Mouse (Mus musculus) liver, postnatal 0 days (tissue): ENCODE measurements at regions not wholly inside any gene's neighbourhood (a gene's known extent, or its start where the extent isn't known, plus 50 kb on each side); places are given as distances from the start of the nearest gene placed in this dataset.

ENCODE experiments used
- ATAC-seq: fragments of 200-750 bp; cut with Nextera tagmentation; 2 replicates; pipeline ENCODE4 v1.8.0; 2017; ENCODE audit warnings: mild to moderate bottlenecking, moderate library complexity
- DNase-seq: peaks from one replicate; pipeline ENCODE4 v3.0.0-alpha.2; 2016
- H3K27ac ChIP-seq: fragments of 300-500 bp; sonication (generic); 2 replicates; pipeline ENCODE4 v1.5.1; 2014; ENCODE audit warnings: antibody characterized with exemption, moderate library complexity, mild to moderate bottlenecking, low read depth
- H3K27me3 ChIP-seq: fragments of 300-500 bp; sonication (generic); 2 replicates; pipeline ENCODE4 v1.6.1; 2014; ENCODE audit warnings: low read length, control low read depth, mixed read lengths; ENCODE audit not compliant: insufficient read depth
- H3K36me3 ChIP-seq: fragments of 300-500 bp; sonication (generic); replicated peaks from 2 replicates; pipeline ENCODE4 v1.6.1; 2014; ENCODE audit warnings: mild to moderate bottlenecking, control low read depth, low read length, moderate library complexity, mixed read lengths; ENCODE audit not compliant: insufficient read depth
- H3K4me1 ChIP-seq: fragments of 300-500 bp; sonication (generic); 2 replicates; pipeline ENCODE4 v1.6.1; 2014; ENCODE audit warnings: antibody characterized with exemption, mild to moderate bottlenecking, control low read depth; ENCODE audit not compliant: insufficient read depth
- H3K4me2 ChIP-seq: fragments of 300-500 bp; sonication (generic); 2 replicates; pipeline ENCODE4 v1.6.1; 2014; ENCODE audit warnings: low read depth, mild to moderate bottlenecking, low read length, moderate library complexity, mixed read lengths
- H3K4me3 ChIP-seq: fragments of 300-500 bp; sonication (generic); 2 replicates; pipeline ENCODE4 v1.5.1; 2014; ENCODE audit warnings: low read depth, low read length
- H3K9ac ChIP-seq: fragments of 300-500 bp; sonication (generic); replicated peaks from 2 replicates; pipeline ENCODE4 v1.6.1; 2014; ENCODE audit warnings: mild to moderate bottlenecking, moderate library complexity
- H3K9me3 ChIP-seq: fragments of 300-500 bp; sonication (generic); 2 replicates; pipeline ENCODE4 v1.6.1; 2016; ENCODE audit warnings: mild to moderate bottlenecking, control low read depth, low read length, mixed read lengths
- CTCF ChIP-seq: sonication (generic); IDR thresholded peaks from 2 replicates; pipeline ENCODE4 v1.5.1; 2016; ENCODE audit warnings: antibody characterized with exemption, low read depth
- EP300 ChIP-seq: IDR thresholded peaks from 2 replicates; pipeline ENCODE4 v1.6.1; 2016; ENCODE audit warnings: antibody characterized with exemption, low read depth, mild to moderate bottlenecking
- WGBS: fragments of 180-500 bp; shearing (Covaris S2); extraction: QIAGEN DNeasy Blood & Tissue Kit; methylation state at CpG from one replicate; pipeline ENCODE4 v1.1.7; 2014; ENCODE audit not compliant: insufficient replicate concordance; 5-methylcytosine and 5-hydroxymethylcytosine counted together

DNA sequence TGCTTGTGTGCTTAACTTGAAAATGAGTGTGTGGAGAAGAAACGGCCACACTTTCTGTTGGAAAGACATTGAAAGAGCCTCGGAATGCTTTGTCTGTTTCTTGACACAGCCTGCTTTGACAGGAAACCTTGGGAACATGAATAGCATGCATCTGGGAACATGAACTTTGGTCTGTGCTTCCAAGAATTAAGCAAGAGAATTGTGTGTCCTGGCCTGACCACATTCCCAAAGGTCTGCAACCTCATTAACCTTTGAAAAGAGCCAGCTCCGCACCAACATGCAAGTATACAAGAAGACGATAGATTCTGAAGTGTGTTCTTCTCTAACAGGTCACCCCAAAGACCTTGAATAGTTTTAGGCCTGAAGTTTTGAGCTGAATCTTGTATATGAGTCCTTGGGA, 309.7 kb upstream of the Fam92a start:
- H3K4me2 ChIP-seq, result no peak overlapping the region
- DNase-seq, result no peak
- H3K27me3 ChIP-seq, result no peaks in the 10 kb centered on the region
- H3K4me3 ChIP-seq, result no peak overlapping the region
- TF ChIP-seq EP300 (no peak), CTCF (no peak)
- no peaks in the 10 kb centered on the region for H3K4me1 ChIP-seq
- H3K36me3 ChIP-seq, result no peaks in the 10 kb centered on the region
- H3K9ac ChIP-seq, result no peak overlapping the region
- ATAC-seq, result no peak
- no peak overlapping the region for H3K27ac ChIP-seq
- no peaks in the 10 kb centered on the region for H3K9me3 ChIP-seq
- WGBS, result 73% methylated on average over 4 of the region's 4 CpGs

DNA sequence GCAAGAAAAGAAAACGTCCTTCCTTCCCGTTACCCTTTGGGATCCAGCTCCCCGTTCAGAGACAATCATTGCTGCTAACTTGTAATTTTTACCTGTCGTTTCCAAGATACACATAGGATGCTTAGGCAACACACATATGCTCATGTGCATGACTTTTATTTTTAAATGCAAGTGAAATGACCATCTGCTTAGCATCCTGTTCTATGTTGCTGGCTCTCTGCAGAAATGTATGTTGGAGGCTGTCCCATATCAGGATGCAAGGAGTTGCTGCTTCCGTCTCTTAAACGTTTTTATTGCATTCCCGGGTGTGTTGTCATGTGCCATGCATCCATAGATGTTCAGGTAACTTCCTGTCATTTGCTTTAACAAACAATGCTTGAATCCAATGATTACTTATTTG, 304.9 kb upstream of the Fam92a start:
- H3K4me3 ChIP-seq, result no peak overlapping the region
- no peaks in the 10 kb centered on the region for H3K36me3 ChIP-seq
- H3K4me2 ChIP-seq, result no peak overlapping the region
- no peaks in the 10 kb centered on the region for H3K4me1 ChIP-seq
- no peak for ATAC-seq
- TF ChIP-seq EP300 (no peak), CTCF (no peak)
- H3K9me3 ChIP-seq, result no peaks in the 10 kb centered on the region
- 78% methylated on average over 7 of the region's 7 CpGs for WGBS
- H3K27me3 ChIP-seq, result no peaks in the 10 kb centered on the region
- DNase-seq, result no peak
- H3K9ac ChIP-seq, result no peak overlapping the region
- no peak overlapping the region for H3K27ac ChIP-seq

DNA sequence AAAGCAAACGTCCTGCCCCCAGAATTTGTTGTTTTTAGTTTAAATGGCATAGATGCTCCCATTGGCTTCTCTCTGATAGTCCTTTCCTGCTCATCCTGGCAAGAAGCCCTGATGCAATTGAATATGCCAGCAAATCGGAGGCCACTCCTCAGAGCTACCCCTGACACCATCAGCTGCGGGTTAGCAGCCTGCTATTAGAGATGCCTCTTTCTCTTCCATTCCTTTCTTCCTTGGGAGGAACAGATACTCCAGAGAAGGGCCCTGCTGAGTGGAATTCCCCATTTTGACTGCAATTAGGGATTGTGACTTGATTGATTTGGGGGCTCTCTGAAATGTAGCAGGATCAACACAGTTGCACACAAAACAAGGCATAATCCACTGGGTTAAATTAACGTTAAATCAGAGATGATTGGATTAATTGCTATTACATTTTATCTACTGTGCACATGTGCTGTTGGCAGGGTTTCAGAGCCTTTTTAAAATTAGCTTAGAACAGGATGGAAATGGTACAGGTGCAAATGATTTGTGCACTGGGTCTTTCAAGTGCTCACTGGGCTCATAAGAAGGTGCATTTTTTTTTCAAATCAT, 303.3 kb upstream of the Fam92a start:
- WGBS, result 56% methylated on average over 4 of the region's 4 CpGs
- Histone ChIP-seq H3K4me1 (no peaks in the 10 kb centered on the region), H3K4me3 (no peak overlapping the region), H3K9ac (no peak overlapping the region), H3K27ac (no peak overlapping the region), H3K4me2 (no peak overlapping the region), H3K27me3 (no peaks in the 10 kb centered on the region), H3K9me3 (no peaks in the 10 kb centered on the region), H3K36me3 (no peaks in the 10 kb centered on the region)
- ATAC-seq, result no peak
- TF ChIP-seq CTCF, result no peak
- no peak for TF ChIP-seq EP300
- no peak for DNase-seq

DNA sequence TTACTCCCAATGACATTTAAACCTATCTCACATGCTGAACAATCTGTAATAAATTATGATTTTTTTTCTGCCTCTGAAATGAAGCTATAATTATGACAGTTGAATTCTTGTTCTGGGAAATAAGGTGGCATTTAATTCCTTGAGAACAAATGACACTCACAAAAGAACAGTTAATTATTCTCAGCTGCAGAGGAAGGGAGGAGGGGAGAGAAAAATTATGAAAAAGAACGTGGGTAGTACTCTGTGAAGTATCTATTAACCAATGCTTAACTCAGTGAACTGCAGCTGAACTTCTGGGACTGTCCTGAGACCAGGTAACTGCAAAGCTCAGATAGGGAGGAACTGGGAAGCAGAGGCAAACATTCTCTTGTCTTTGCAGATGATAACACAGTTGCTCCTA, 302.6 kb upstream of the Fam92a start:
- ATAC-seq (no peak), DNase-seq (no peak)
- H3K9me3 ChIP-seq, result no peaks in the 10 kb centered on the region
- H3K36me3 ChIP-seq, result no peaks in the 10 kb centered on the region
- H3K27ac ChIP-seq, result no peak overlapping the region
- no peaks in the 10 kb centered on the region for H3K27me3 ChIP-seq
- TF ChIP-seq EP300, result no peak
- no peak for TF ChIP-seq CTCF
- H3K4me3 ChIP-seq, result no peak overlapping the region
- 60% methylated on average over 1 of the region's 1 CpGs for WGBS
- no peaks in the 10 kb centered on the region for H3K4me1 ChIP-seq
- no peak overlapping the region for H3K4me2 ChIP-seq
- H3K9ac ChIP-seq, result no peak overlapping the region

DNA sequence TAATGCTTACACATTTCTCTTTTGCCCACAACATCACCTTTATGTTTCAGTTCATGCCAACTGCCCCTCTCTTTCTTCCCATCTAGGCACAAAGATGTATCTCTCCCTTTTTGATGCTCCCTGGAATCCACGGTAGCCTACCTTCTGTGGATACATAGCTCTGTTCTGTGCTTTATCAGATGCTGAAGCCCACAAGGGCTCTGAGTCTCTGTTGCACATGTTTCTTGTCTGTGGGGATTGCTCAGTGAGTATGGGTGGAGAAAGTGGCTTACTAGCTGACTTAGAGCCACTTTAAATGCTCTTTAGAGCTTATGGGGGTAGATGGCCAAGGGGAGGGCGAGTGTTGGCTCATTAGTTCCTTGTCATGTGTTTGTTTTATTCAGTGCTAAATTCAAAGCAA, 289.9 kb upstream of the Fam92a start:
- H3K27me3 ChIP-seq, result no peaks in the 10 kb centered on the region
- 64% methylated on average over 2 of the region's 2 CpGs for WGBS
- no peak for ATAC-seq
- no peaks in the 10 kb centered on the region for H3K36me3 ChIP-seq
- no peak overlapping the region for H3K4me3 ChIP-seq
- no peak overlapping the region for H3K27ac ChIP-seq
- H3K4me1 ChIP-seq, result no peaks in the 10 kb centered on the region
- H3K9ac ChIP-seq, result no peak overlapping the region
- no peak overlapping the region for H3K4me2 ChIP-seq
- no peaks in the 10 kb centered on the region for H3K9me3 ChIP-seq
- no peak for TF ChIP-seq CTCF
- no peak for TF ChIP-seq EP300
- no peak for DNase-seq

DNA sequence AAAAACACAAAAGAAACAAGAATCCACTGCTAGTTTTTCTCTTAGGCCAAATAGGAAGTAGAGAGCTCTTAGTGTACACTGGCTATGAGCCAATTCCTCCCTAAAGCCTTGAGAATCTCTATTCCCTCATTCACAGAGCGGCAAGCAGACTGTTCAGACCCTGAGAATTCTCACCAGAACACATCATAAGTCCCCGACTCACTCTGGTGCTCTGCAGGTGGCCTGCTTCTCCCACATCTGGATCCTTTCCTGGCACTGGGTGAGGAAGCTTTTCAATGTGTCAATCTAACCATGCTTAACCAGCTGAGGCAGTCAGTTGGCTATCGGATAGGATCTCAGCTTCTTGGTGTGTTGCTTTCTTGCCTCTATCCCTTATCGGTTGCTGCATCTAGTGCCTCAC, 289.4 kb upstream of the Fam92a start:
- H3K9me3 ChIP-seq, result no peaks in the 10 kb centered on the region

DNA sequence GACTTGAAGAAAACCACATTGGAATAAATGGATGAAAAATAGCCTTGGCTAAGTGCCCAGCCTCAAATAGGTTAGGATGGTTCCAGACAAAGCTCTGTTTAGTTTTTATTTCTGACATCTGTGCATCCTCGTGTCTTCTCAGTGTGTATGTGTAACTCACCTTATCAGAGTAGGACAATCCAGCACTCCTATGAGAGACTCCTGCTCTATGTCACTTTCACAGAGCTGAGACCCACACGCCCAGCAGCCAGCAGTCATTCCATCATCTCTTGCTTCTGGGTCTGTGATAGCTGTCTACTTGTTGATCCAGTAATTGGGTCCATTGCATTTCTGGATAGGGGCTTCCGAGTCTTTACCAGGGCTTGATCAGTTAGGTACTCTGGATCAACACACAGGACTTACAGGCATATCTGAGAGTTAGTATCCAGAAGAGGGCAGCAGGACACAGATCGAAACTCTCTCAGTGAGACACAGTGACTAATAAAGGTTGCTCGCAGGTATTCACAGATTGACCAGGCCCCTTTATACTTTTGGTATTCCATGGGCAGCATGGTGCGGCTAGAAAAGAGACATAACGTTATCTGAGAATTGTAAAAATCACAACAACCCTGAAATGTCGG, 286.3 kb upstream of the Fam92a start:
- no peaks in the 10 kb centered on the region for H3K27me3 ChIP-seq
- DNase-seq (no peak), ATAC-seq (no peak)
- no peaks in the 10 kb centered on the region for H3K4me1 ChIP-seq
- no peak overlapping the region for H3K4me3 ChIP-seq
- WGBS, result 70% methylated on average over 8 of the region's 8 CpGs
- no peaks in the 10 kb centered on the region for H3K36me3 ChIP-seq
- H3K27ac ChIP-seq, result no peak overlapping the region
- no peak overlapping the region for H3K9ac ChIP-seq
- H3K4me2 ChIP-seq, result no peak overlapping the region
- TF ChIP-seq EP300, result no peak
- TF ChIP-seq CTCF, result no peak
- H3K9me3 ChIP-seq, result no peaks in the 10 kb centered on the region

More for the DNA sequence above, 289.4 kb upstream of the Fam92a start:
- DNase-seq, result no peak
- WGBS, result 77% methylated on average over 4 of the region's 4 CpGs
- no peak for TF ChIP-seq CTCF
- TF ChIP-seq EP300, result no peak
- no peak overlapping the region for H3K27ac ChIP-seq
- no peak overlapping the region for H3K4me3 ChIP-seq
- no peaks in the 10 kb centered on the region for H3K27me3 ChIP-seq
- H3K4me1 ChIP-seq, result no peaks in the 10 kb centered on the region
- no peak for ATAC-seq
- H3K9ac ChIP-seq, result no peak overlapping the region
- H3K36me3 ChIP-seq, result no peaks in the 10 kb centered on the region
- no peak overlapping the region for H3K4me2 ChIP-seq
